Mouse (Mus musculus): ENCODE measurements around the gene Dap.

- TF ChIP-seq CEBPB (IDR thresholded peaks at IDR 0.05; ENCODE audit: low read depth) (no peak), MAX (IDR thresholded peaks at IDR 0.05) (peak; percentile 96), CTCF (IDR thresholded peaks at IDR 0.05; ENCODE audit: control insufficient read depth, insufficient read depth, insufficient read length) (no peak), USF1 (IDR thresholded peaks at IDR 0.05; ENCODE audit: low read depth) (peak; percentile 94)
These were observed 3.7 kb downstream of the Dap start for GRCm38 (mm10) chr15:31227793-31228192.

All from C2C12 (cell line).